Mouse (Mus musculus): Measurements from ENCODE around the gene Otub2.

DNA sequence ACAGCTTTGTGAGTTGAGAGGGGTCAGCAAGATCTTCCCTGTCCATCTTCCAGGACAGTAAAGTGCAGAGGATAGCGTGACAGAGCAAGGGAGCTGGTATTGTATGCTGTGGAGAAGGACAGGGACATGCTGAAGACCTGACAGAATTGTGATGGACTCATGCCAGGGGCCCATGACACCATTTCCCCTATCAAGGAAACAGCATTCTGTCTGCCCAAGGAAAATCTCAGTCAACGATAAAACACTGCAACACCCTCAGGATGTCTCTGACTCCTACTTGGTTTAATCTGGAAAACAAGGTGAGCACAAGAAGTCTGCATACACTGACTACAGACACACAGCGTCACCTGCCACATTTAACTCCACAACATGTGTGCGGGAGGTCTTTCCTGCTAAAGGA lies 19.2 kb downstream of the Otub2 start, which contains the start of gene 9330161L09Rik:
- TF ChIP-seq CTCF (IDR thresholded peaks at IDR 0.05; ENCODE audit: borderline replicate concordance, control insufficient read depth, extremely low read depth, insufficient read depth, low read length, poor library complexity) = no peak
- no peak for TF ChIP-seq POLR2A (IDR thresholded peaks at IDR 0.05; ENCODE audit: control insufficient read depth, extremely low read depth, insufficient read depth, low read length, poor library complexity)
